In the genomic region with DNA sequence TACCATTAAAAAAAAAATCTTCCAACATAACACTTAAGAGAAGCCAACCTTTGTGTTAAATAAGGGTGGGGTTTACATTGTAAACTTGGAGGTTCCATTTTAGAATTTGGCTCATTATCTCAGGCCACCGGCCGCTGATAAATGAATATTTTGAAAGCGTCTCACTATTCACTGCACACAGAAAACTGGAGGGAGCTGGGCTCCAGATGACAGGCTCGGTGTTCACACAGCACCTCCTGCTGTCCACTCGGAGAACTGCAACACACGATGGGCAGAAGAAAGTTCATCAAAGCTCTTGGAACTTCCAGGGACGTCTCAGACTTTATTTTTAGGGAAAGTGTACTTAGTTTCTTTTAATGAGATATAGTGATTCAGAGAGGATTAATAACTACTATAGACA, we compare ENCODE assay signal across 9 mouse cellular contexts.
DNase-seq lines count a peak whose midpoint lies in the region; ATAC-seq lines count a peak whose summit lies in the region.
"Had no signal": no experiment of that assay in that cellular context is flagged by ENCODE, and none has a peak within 500 bp of the region (broad histone marks: within the 10 kb centered on the region; RNA-seq: fewer than 3 reads in every experiment).

No protein-coding gene starts in this region.

- DNase-seq in kidney, adult 18-20 months: peak; percentile 64
- peak; percentile 78 for DNase-seq in adrenal gland, postnatal 14 days
- DNase-seq in embryo, embryonic 11.5 days (ENCODE audit: low read depth, low spot score): peak; percentile 66
- peak; percentile 35 to 72 for DNase-seq in heart, postnatal 36 days
- DNase-seq in left cerebral cortex, adult 9 months (ENCODE audit: low spot score in 2 of 2): peak; percentile 3 to 74
- peak; percentile 85 for DNase-seq in neural tube, embryonic 11.5 days (ENCODE audit: low spot score)
- DNase-seq in thymus, postnatal 25 days: peak; percentile 46

- 0 out of 2 replicates have a peak, but pooled peaks cover 8% of the 10 kb centered on the region for H3K27me3 ChIP-seq in kidney, embryonic 15.5 days
- no peaks in the 10 kb centered on the region for H3K27me3 ChIP-seq in neural tube, embryonic 11.5 days (ENCODE audit: control insufficient read depth, insufficient read depth, low read length)

- ATAC-seq in kidney, embryonic 15.5 days (replicated peaks; ENCODE audit: low FRiP score): no peak
- ATAC-seq in neural tube, embryonic 11.5 days (ENCODE audit: insufficient read depth, low FRiP score, low TSS enrichment): peak; percentile 28; the same call in 1 of the 2 replicates

- 3% methylated on average over 7 of the region's 7 CpGs for whole genome bisulfite sequencing in kidney, embryonic 15.5 days
- 3% methylated on average over 7 of the region's 7 CpGs for WGBS in neural tube, embryonic 11.5 days

- no peak overlapping the region for H3K9ac ChIP-seq in kidney, embryonic 15.5 days
- H3K9ac ChIP-seq in neural tube, embryonic 11.5 days (ENCODE audit: low read length): no peak overlapping the region

- H3K4me2 ChIP-seq in kidney, embryonic 15.5 days: no peak overlapping the region
- no peak overlapping the region for H3K4me2 ChIP-seq in neural tube, embryonic 11.5 days (ENCODE audit: low read depth)

- no peaks in the 10 kb centered on the region for H3K36me3 ChIP-seq in kidney, embryonic 15.5 days
- H3K36me3 ChIP-seq in neural tube, embryonic 11.5 days (ENCODE audit: control insufficient read depth, insufficient read depth, low read length): no peaks in the 10 kb centered on the region

- no peaks in the 10 kb centered on the region for H3K4me1 ChIP-seq in kidney, embryonic 15.5 days
- H3K4me1 ChIP-seq in neural tube, embryonic 11.5 days (ENCODE audit: control insufficient read depth, insufficient read depth, low read length): no peaks in the 10 kb centered on the region

- intact Hi-C loops in heart, postnatal 36 days (cut with DNase I): loop anchor here (1.0 to 5.0 kb wide), 4 partner anchors 466 to 745 kb away; no protein-coding TSS in a partner anchor

- H3K27ac ChIP-seq in kidney, embryonic 15.5 days: no peak overlapping the region
- no peak overlapping the region for H3K27ac ChIP-seq in neural tube, embryonic 11.5 days (ENCODE audit: low read depth, low read length)

- no peaks in the 10 kb centered on the region for H3K9me3 ChIP-seq in kidney, embryonic 15.5 days (replicated peaks)
- no peaks in the 10 kb centered on the region for H3K9me3 ChIP-seq in neural tube, embryonic 11.5 days (ENCODE audit: control insufficient read depth, low read length)

- H3K4me3 ChIP-seq in kidney, embryonic 15.5 days (replicated peaks): no peak overlapping the region
- no peak overlapping the region for H3K4me3 ChIP-seq in neural tube, embryonic 11.5 days (ENCODE audit: low read depth, low read length)
- H3K4me3 ChIP-seq: erythroblast, embryonic 14.5 days had no signal
